Mouse (Mus musculus): ENCODE data around the gene Insyn1.

The Insyn1 gene

GRCm38 (mm10) chr9:58487076-58487475 is 1.3 kb upstream of the Insyn1 start:
- DNase-seq (ENCODE audit: low spot score) = no peak

- DNase-seq (ENCODE audit: low spot score) = no peak
Observed at GRCm38 (mm10) chr9:58489133-58489864, 896 bp downstream of the Insyn1 start.

DNA sequence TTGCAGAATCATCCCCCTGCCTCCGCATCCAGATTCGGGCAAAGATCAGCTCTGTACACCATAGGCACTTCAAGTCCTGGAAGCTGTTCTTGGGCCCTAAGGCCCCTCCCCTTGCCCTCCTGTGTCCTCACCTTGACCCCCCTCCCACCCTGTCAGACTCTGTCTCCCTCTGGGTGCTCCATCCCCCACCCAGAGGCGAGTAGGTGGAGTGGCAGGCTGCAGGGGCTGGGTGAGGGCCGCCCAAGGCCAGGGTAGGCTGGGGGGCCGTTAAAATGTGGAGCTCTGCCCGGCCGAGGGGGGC is 1.4 kb downstream of the Insyn1 start:
- DNase-seq (ENCODE audit: low spot score) = no peak

GRCm38 (mm10) chr9:58490391-58490790 is 2.0 kb downstream of the Insyn1 start:
- no peak for DNase-seq (ENCODE audit: low spot score)

GRCm38 (mm10) chr9:58495035-58495434 is 6.6 kb downstream of the Insyn1 start:
- DNase-seq (ENCODE audit: low spot score) = no peak

DNA sequence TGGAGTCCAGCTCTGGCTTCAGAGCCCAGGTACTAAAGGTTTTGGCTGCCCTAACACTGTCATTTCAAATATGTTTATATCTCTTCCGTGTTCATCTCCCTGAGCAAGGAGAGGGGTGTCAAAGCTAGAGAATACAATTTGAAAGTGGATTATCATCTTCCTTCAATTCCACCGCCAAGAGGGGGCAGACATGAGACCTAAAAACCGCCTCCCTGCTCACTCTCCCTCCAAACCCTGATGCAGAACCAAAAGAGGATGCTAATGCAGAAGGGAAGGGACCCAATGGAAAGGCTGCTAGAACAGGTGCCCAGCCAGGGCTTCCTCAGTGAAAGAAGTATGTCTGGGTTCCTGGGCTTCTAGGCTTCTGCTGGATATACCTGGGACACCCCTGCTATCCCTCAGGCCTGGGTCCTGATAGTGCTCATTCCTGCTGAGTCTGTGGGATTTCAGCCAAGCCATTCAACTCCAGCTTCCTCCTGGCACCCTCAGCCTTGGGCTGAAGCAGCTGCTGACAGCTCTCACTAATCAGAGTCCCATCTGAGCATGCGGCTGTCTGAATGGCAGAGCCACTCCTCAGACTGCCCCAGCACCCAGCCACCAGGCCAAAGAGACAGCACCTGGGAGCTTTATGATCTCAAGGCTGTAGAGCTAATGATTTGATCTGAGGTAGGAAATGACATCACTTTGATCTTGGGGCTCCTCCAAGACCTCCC is 8.2 kb downstream of the Insyn1 start:
- peak; percentile 54 for DNase-seq (ENCODE audit: low spot score)

DNA sequence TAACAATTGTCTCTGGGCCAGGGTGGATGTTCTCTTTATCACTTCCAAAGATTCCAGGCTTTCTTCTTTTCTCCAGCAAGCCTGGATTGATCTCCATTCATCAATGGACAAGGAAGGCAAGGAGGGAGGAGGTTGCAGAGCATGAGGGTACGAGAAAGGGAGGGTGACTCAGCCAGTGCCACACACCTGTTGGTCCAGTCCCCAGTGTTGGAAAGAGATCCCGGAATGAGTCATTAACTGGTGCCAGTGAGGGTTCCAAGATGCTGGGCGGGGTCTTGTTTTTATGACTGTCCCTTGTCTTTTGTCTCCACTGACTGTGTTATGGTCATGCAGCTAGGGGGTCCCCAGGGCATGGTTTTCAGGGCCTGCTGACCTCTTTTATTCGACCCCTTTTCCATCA is 9.5 kb downstream of the Insyn1 start:
- no peak for DNase-seq (ENCODE audit: low spot score)

GRCm38 (mm10) chr9:58500946-58501345 is 12.5 kb downstream of the Insyn1 start:
- DNase-seq (ENCODE audit: low spot score) = no peak

DNA sequence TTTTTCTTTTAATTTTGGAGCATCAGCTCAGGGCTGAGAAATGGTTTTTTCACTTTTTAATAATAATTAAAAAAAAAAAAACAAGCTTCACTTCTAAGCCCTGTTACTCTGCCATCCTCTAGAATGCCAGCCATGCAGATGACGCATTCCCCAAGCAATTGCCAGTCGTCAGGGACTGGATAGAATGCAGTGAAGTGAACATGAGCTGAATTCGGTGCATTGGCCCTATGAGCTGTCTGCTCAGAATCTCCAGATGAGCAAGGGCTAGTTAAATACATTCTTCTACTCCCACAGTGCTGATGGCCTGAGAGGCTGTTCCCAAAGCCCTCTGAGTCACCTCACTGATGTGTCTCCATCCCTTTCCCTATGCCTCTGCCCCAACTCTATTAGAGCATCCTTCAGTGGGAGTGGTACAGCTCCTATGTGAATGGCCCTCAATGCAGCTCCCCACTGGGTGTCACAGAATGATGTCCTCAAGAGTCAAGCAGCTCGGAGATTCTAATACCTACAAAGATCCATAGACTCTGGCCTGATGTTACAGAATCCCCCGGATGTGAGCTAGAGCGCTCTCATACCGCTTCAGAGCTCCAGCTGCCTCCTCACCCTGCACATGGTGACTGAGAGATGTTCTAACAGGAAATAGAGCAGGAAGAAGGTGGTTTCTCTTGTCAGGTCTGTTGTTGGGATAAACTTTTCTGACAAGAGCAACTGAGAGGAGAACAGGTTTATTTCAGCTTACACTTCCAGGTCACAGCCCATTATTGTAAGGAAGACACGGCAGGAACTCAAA is 19.0 kb downstream of the Insyn1 start:
- no peak for DNase-seq (ENCODE audit: low spot score)

- DNase-seq (ENCODE audit: low spot score) = no peak
Observed at GRCm38 (mm10) chr9:58510452-58510851, 22.0 kb downstream of the Insyn1 start.

- no peak for DNase-seq (ENCODE audit: low spot score)
Observed at GRCm38 (mm10) chr9:58513749-58514148, 25.3 kb downstream of the Insyn1 start.

- no peak for DNase-seq (ENCODE audit: low spot score)
Observed at GRCm38 (mm10) chr9:58516480-58516879, 28.1 kb downstream of the Insyn1 start.

DNA sequence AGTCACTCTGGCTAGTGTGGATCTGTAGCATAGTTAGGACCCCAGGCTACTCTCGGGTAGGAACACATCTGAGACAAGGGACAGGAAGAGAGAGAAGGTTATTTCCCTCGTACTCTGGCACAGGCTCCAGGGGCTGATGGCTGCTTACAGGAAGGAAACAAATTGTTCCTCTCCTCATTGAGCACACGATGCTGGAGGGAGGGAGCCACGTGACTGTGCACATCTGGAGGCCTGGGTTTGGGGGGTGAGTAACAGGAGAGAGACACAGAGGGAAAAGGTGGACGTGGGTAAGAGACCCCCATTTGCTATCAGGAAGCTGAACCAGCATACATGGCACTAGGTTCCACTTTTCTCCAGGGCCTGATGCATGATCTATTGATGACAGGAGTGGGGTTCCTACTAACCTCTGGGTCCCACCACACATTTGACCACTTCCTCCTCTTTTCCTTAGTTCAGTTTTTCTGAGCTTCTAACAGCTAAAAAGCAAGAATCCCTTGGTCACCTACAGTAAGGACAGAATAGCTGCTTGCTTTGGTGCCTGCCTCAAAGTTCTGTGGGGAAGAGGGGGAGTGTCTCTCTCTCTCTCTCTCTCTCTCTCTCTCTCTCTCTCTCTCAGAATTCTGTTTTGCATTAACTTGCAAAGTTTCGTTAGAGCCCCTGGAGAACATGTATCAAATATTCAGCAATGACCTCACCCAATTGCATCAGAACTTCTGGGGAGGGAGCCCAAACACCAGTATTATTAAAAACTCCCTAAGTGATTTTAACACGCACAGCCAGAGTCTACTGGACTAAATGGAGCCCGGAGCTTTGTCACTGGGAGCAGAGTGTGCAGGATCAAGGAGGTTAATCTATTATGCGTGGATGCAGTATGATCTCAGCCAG is 29.7 kb downstream of the Insyn1 start:
- no peak for DNase-seq (ENCODE audit: low spot score)

DNA sequence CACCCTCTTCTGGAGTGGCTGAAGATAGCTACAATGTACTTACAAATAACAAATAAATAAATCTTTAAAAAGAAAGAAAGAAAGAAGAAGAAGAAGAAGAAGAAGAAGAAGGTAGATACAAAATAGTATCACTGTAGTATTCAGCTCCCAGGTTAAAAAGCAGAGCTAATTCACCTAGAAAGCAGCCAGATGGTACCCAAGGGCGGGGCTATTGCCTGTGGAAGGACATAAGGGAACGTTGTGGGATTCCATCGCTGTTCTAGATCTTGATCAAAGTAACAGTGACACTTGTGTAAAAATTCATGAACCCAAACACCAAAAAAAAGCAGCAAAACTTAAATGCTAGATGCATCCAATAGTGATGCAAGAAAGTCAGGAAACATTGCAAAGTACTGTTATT is 31.6 kb downstream of the Insyn1 start:
- no peak for DNase-seq (ENCODE audit: low spot score)

GRCm38 (mm10) chr9:58520816-58521581 is 32.6 kb downstream of the Insyn1 start:
- no peak for DNase-seq (ENCODE audit: low spot score)

DNA sequence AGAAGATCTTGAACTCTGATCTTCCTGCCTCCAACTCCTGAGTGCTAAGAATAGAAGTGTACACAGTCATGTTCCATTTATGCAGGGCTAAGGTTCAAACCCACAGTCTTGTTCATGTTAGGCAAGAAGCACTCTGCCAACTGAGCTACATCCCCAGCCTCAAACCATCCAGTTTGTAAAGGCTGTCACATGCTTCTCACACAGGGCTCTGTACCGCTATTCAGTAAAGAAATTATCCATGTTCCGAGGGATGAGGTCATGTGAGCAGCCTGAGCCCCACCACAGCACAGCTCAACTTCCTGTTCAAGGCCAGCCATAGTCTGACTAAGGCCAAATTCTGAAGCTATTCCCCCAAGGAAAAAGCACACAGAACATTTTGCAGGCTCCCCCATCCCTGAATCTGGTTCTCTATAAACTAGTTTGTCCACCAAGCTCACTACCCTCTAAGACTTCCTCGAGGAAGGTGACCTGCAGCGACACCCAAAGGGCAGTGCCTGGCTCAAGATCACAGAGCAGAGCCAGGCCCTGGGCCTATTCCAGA is 33.5 kb downstream of the Insyn1 start:
- no peak for DNase-seq (ENCODE audit: low spot score)

GRCm38 (mm10) chr9:58525108-58525507 is 36.7 kb downstream of the Insyn1 start:
- DNase-seq (ENCODE audit: low spot score) = no peak

GRCm38 (mm10) chr9:58527841-58528240 is 39.4 kb downstream of the Insyn1 start:
- DNase-seq (ENCODE audit: low spot score) = peak; percentile 91

GRCm38 (mm10) chr9:58530407-58530806 is 42.0 kb downstream of the Insyn1 start:
- no peak for DNase-seq (ENCODE audit: low spot score)

DNA sequence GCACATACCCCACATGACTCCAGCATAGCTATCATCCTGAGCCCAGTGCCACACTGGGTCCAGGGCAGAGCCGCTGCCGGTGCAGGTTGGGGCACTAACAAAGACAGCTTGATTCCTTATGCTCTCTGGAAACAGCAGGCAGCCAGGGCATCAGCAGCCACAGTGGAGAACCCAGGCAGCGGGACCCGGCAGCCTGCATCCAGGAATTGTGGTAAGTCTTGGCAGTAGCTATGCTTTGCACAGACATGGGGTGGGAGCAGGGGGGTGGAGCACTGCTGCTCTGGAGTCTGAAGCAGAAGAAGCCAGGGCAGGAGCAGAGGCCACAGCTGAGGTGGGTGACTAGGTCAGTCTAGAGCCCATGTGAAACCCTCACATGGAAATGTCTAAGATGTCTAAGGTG is 43.8 kb downstream of the Insyn1 start:
- no peak for DNase-seq (ENCODE audit: low spot score)

GRCm38 (mm10) chr9:58533322-58533721 is 44.9 kb downstream of the Insyn1 start:
- no peak for DNase-seq (ENCODE audit: low spot score)

Data from MN1 (cell line).